Mouse (Mus musculus) small intestine, adult 2 months (tissue): ENCODE measurements around the gene Onecut3.

Source experiments
- CTCF ChIP-seq: fragments of 200-500 bp; IDR thresholded peaks from 2 replicates; pipeline ENCODE4 v1.5.1; 2012; ENCODE audit warnings: low read depth, mild to moderate bottlenecking, control low read depth, inconsistent platforms, low read length, moderate library complexity, mixed read lengths; ENCODE audit not compliant: insufficient replicate concordance, insufficient read length; ENCODE audit errors: extremely low read depth
- POLR2A ChIP-seq: fragments of 200-500 bp; IDR thresholded peaks from 2 replicates; pipeline ENCODE4 v1.6.1; 2012; ENCODE audit warnings: low read depth, mild to moderate bottlenecking, control low read depth, inconsistent platforms, low read length, moderate library complexity

DNA sequence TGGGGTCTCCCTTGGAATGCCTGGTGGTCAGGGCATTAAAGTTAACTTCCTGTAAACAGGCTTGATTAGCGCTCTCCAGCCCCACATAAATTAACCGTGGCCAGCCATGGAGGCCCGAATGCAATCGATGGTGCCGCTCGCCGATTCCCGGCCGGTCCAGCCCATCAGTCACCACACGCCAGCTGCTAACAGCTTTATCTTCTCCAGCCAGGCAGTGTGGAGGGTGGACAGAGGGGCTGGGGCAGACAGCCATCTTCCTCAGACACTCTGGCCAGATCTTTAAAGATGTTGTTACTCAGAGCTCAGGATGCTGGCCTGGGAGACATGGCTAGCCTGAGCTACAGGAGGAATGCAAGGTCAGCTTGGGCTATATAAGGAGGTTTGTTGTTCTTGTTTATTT is 41.0 kb upstream of the Onecut3 start:
- TF ChIP-seq CTCF, result no peak
- TF ChIP-seq POLR2A, result no peak
